Mouse (Mus musculus): ENCODE data around the gene Napepld. TPM values are rescaled to one million over a fixed set of nuclear protein-coding genes. Genes with fewer than 3 reads are reported as not detected.
"Not testable (repeated sequence)": the region's sequence is repeated elsewhere in the genome, so short reads cannot be mapped to it uniquely, and the experiment has no call there.

Napepld gene
- total RNA-seq, 2 experiments from 2014 or later, result 4.5 to 4.6 TPM

DNA sequence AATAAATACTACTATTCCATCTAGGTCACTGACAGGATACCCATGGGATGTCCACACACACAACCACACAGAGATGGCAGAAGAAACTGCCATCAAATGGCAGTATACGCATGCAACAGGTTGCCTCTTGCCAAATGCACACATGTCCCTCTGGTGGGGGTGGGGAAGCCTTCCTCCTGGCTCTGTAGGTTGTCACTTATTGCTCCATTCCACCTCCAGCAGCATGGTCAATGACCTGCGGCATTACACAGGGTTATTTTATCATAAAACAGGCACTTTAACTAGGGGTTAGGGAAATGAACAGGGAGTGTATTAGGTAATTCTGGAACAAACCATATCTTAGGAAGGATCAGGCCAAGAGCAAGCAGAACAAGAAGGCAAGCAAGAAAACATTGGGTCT, 31.9 kb downstream of the Napepld start:
- no peak for DNase-seq (ENCODE audit: low spot score in 2 of 2)

GRCm38 (mm10) chr5:21667191-21668137, 33.7 kb downstream of the Napepld start:
- DNase-seq (ENCODE audit: low spot score in 2 of 2), result no peak

DNA sequence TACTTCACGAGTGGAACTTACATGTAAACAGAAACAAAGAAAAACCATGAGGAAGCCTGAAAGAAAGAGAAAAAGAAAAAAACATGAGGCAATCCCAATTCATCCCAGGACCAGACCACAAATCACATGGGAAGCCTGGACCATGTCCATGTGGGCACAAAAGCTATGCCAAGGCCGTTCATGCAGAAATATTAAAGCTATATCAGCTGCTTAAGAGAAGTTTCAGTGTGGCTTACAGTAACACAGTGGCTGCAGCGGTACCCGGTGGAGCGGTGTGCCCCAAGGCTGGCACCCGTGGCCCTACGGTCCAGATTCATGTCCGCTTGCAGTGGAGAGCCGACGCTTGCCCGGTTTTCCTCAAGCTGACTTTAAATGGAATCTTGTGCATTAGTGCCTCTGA, 38.1 kb downstream of the Napepld start:
- DNase-seq (ENCODE audit: low spot score in 2 of 2), result no peak

- no peak for DNase-seq (ENCODE audit: low spot score in 2 of 2)
Observed at GRCm38 (mm10) chr5:21660850-21661249, 40.3 kb downstream of the Napepld start.

DNA sequence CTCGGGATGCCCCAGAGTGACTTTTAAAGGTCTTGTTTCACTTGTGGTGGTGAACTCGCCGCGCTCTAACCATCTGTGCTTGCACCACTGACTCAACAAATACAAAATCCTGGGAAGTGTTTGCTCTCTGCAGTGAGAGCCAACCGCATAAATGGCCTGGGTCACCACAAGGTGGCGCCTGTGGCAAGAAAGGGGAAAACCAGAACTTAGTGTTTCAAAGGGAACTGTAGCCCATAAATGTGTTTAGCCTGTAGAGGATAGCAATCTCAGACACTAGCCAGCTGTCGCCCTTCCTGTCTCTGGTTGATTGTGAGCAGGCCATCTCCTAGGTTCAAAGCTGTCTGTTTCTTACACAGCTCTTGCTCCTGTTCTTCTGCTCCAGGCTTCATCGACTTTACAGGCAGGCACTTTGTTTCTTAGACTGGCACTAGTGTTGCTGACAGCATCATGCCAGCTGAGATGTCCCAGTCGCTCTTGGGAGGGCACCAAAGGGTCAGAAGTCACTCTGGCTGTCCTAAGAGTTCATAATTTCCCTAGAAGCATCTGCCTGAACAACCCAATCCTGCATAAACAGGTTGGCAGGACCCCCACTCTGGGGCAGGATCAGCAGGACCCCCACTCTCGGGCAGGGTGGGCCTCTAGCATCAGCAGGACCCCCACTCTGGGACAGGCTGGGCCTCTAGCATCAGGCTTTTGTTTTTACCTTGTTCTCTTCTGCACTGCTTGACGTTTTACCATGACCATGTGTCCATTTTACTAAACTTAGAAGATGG, 42.4 kb downstream of the Napepld start:
- peak; percentile 68 to 78 for DNase-seq (ENCODE audit: low spot score in 2 of 2)

- no peak for DNase-seq (ENCODE audit: low spot score in 2 of 2)
Observed at GRCm38 (mm10) chr5:21658038-21658437, 43.2 kb downstream of the Napepld start.

DNA sequence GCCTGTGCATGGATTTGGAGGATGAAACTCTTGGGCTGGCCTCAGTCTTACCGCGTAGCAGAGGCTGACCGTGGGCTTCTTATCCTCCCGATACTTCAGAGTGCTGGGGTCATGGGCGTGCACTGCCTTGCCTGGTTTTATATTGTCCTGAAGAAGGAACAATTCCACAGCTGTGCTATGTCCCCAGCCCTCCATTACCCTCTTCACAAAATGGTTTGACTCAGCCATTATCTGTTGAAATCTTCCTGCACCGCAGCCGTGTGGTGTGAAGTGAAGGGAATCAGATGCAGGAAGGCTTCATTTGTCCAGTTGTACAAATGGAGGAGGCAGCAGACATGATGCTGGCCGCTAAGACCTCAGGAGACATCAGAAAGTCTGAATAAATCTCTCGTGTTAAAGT, 44.3 kb downstream of the Napepld start:
- DNase-seq (ENCODE audit: low spot score in 2 of 2), result no peak

- no peak for DNase-seq (ENCODE audit: low spot score in 2 of 2)
Observed at GRCm38 (mm10) chr5:21651885-21652612, 49.1 kb downstream of the Napepld start.

DNA sequence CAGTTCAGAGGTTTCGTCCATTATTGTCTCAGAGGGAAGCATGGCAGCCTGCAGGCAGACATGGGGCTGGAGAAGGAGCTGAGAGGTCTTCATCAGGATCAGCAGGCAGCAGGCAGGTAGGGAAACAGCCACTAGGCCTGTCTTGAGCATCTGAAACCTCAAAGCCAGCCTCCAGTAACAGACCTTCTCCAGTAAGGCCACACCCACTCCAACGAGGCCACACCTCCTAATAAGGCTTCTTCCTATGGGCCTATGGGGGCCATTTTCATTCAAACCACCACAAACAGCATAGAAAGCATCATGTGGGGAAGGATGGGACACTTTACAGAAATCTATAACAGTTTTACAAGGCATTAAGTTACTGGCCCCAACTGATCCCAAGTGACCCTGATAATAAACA, 50.5 kb downstream of the Napepld start:
- DNase-seq (ENCODE audit: low spot score in 2 of 2), result no peak

- no peak for DNase-seq (ENCODE audit: low spot score in 2 of 2)
Observed at GRCm38 (mm10) chr5:21646133-21646491, 55.1 kb downstream of the Napepld start.

- peak; percentile 71 to 81 for DNase-seq (ENCODE audit: low spot score in 2 of 2)
Observed at GRCm38 (mm10) chr5:21645439-21646132, 55.6 kb downstream of the Napepld start, which contains the start of the genes Fbxl13 and Armc10. Gene Fbxl13, minus strand, starts transcription at chr5:21645634. Gene Armc10, plus strand, starts transcription at chr5:21645813.

GRCm38 (mm10) chr5:21644891-21645438, 56.2 kb downstream of the Napepld start:
- peak in 1 of 2 experiments; percentile 11 for DNase-seq (ENCODE audit: low spot score in 2 of 2)

DNA sequence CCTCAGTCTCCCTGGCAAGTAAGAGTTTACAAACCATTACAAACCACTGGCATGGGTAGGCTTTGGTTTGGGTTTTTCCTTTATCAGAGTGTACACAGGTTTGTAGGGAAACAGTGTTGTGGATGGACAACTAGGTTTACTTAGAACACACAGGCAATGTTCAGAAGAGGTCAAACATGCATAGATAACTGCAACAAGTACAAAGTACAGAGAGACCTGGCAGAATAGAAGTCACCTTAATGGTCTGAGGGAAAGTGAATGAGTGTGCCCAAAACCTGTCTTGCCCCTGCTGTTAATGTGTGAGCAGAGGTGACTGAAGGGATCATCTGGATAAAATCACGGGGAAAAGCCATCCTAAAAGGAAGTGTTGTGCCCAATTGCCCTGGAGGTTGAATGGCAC, 57.6 kb downstream of the Napepld start:
- DNase-seq (ENCODE audit: low spot score in 2 of 2), result no peak

DNA sequence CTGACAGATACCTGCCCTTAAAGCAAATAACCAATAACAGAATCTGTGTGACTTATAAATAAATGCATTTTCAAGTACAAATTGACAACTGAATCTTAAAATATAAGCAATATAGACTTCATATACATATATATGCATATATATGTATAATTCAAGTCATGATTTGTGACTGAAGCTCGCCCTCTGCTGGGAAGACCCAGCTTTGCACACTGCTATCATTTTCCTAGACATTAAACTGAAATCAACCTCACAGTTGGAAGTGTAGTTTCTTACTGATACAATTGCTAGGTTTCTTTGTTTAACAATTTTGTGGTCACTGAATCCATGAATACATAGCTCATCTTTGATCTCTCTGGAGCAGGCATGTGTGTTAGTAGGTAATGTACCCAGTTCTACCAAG, 60.2 kb downstream of the Napepld start:
- DNase-seq (ENCODE audit: low spot score in 2 of 2), result peak in 1 of 2 experiments; percentile 24

- DNase-seq (ENCODE audit: low spot score in 2 of 2), result no peak
Observed at GRCm38 (mm10) chr5:21625916-21626315, 75.3 kb downstream of the Napepld start.

- no peak for DNase-seq (ENCODE audit: low spot score in 2 of 2)
Observed at GRCm38 (mm10) chr5:21616450-21617009, 84.7 kb downstream of the Napepld start.

DNA sequence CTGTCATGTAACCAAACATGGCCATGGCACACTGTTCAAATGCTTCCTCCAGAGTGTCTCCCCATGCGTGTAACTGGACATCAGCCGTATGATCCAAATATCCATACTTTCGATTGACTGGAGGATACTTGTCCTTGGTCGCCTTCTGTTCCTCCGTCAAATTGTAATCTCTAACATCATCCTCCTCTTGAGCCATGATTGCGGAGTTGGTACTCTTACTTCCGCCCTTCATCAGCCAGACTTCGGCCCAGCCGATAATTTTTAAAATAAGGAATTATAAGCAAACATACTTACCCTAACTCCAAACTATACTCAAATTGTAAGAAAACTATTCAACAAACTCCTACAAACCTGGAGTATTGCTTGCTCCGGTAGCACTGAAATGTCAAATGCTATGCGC, 86.9 kb downstream of the Napepld start:
- not testable (repeated sequence) for DNase-seq (ENCODE audit: low spot score in 2 of 2)

Measured in gastrocnemius, postnatal 4 days (tissue).